Mouse (Mus musculus) liver, adult 2 months (tissue): ENCODE measurements around the gene Dirc2.

ENCODE experiments used
- CTCF ChIP-seq: fragments of 200-500 bp; IDR thresholded peaks from 2 replicates; pipeline ENCODE4 v1.5.1; 2011; ENCODE audit warnings: low read depth, low read length, control low read depth
- POLR2A ChIP-seq: fragments of 200-500 bp; IDR thresholded peaks from 2 replicates; pipeline ENCODE4 v1.6.1; 2011; ENCODE audit warnings: low read length, control low read depth; ENCODE audit not compliant: insufficient read depth; ENCODE audit errors: extremely low read depth

GRCm38 (mm10) chr16:35787568-35788189 lies 18.5 kb upstream of the Dirc2 start:
- TF ChIP-seq POLR2A (no peak), CTCF (no peak)
